Mouse (Mus musculus): ENCODE results near the gene Slc10a7. TPM values are rescaled to one million over a fixed set of nuclear protein-coding genes. Genes with fewer than 3 reads are reported as not detected.
A peak's percentile ranks its signal among the peaks of the same experiment; 100 is the strongest.
"Not testable (repeated sequence)": the region's sequence is repeated elsewhere in the genome, so short reads cannot be mapped to it uniquely, and the experiment has no call there.

The Slc10a7 gene
- polyA plus RNA-seq, 1 experiment = 33.5 TPM

DNA sequence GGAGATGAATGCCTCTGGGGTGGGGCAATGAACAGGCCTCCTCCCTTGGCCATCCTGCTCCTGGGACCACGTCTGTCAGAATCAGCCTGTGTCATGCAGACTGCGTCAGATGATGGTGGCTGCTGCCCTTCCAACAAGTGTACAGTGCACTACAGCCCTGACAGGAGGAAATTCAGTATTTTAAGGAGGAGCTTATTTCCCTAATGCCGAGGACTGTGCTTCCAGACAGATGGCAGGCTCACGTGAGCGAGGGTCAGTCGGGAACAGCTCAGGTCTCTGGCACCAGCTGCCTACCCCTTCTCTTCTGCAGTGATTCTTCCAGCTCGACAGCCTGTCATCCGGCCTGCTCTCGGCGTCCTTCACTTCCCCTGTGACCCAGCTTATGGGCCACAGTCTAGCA, 181.6 kb downstream of the Slc10a7 start:
- Histone ChIP-seq H3K4me3 (ENCODE audit: insufficient read depth, low read length) (no peak overlapping the region), H3K4me1 (ENCODE audit: control insufficient read depth, insufficient read depth, low read length) (no peaks in the 10 kb centered on the region), H3K27ac (ENCODE audit: insufficient read depth, low read length) (no peak overlapping the region)
- TF ChIP-seq POLR2A (IDR thresholded peaks at IDR 0.05; ENCODE audit: low read depth, low read length) (no peak), CTCF (IDR thresholded peaks at IDR 0.05; ENCODE audit: borderline replicate concordance, insufficient read depth, low read length) (no peak)

DNA sequence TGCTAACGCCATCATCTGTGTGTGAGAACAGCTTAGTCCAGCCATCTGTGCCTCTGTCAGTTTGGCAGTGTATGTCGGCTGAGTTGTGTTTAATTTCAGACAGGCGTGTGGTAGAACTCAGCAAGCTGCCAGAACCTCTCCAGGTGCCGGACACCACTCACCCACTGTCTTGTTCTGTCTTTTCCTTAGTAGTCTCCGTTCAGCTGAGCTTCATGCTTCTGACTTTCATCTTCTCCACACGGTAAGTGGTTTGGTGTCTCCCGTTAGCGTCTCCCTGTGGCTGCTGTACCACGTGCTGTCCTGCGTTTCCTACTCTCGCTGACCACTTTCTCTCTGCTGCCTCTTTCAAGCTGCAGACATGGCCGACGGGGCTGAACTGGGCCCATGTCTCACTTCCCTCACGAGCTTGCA, 189.2 kb downstream of the Slc10a7 start:
- H3K4me3 ChIP-seq (ENCODE audit: insufficient read depth, low read length) = no peak overlapping the region
- H3K4me1 ChIP-seq (ENCODE audit: control insufficient read depth, insufficient read depth, low read length) = no peaks in the 10 kb centered on the region
- no peak for TF ChIP-seq POLR2A (IDR thresholded peaks at IDR 0.05; ENCODE audit: low read depth, low read length)
- no peak for TF ChIP-seq CTCF (IDR thresholded peaks at IDR 0.05; ENCODE audit: borderline replicate concordance, insufficient read depth, low read length)

DNA sequence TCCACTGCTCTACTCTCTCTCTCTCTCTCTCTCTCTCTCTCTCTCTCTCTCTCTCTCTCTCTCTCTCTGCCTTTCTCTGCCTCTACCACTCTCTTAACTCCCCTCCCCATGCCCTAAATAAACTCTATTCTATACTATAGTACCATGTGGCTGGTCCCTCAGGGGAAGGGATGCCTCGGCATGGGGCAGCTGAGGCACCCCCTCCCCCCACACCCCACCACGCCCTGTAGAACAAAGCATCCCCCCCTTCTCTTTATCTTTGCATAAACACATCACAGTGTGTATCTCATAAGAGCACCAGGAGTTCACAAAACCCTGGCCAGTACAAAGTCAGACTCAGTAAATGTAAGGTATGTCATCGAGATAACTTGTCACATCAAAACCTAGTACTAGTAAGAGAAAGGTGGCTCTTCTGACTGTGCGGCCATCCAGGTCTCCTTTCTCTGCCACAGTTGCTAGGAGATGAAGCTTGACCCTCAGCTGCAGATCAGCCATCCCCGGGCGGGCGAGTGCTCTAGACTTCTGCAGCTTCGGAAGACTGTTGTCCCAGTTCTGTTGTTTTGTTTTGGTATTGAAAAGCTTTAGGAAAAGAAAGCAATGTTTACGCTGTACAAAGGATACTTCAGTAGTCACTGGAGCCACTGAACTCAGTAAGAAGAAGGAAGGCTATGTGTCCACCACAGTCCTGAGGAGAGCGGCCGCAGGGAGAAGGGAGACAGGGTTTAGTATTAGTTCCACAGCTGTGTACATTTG, 194.1 kb downstream of the Slc10a7 start:
- TF ChIP-seq CTCF (IDR thresholded peaks at IDR 0.05; ENCODE audit: borderline replicate concordance, insufficient read depth, low read length) = no peak
- no peak for TF ChIP-seq POLR2A (IDR thresholded peaks at IDR 0.05; ENCODE audit: low read depth, low read length)
- Histone ChIP-seq H3K4me3 (ENCODE audit: insufficient read depth, low read length) (no peak overlapping the region), H3K4me1 (ENCODE audit: control insufficient read depth, insufficient read depth, low read length) (no peaks in the 10 kb centered on the region), H3K27ac (ENCODE audit: insufficient read depth, low read length) (no peak overlapping the region)

More for the DNA sequence above, 189.2 kb downstream of the Slc10a7 start:
- H3K27ac ChIP-seq (ENCODE audit: insufficient read depth, low read length) = no peak overlapping the region

DNA sequence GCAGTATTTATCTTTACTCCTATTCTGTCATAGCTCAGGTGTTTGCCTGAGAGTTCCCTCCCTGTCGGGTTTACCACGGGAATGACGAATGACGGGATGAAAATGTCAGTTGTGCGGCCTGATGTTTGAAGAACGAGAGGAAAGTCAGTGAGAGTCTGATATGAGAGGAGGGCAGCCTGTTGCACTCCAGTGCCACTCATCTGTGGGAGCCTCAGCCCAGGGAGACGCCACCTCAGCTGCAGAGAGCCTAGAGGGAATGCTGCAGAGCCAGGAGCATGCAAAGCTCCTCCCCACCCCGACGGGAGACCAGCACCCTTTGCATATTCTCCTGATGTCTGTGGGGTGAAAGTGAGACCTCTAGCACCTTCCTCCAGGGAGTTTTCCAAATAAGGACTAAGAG, 196.8 kb downstream of the Slc10a7 start:
- TF ChIP-seq POLR2A (IDR thresholded peaks at IDR 0.05; ENCODE audit: low read depth, low read length) (no peak), CTCF (IDR thresholded peaks at IDR 0.05; ENCODE audit: borderline replicate concordance, insufficient read depth, low read length) (no peak)
- Histone ChIP-seq H3K4me3 (ENCODE audit: insufficient read depth, low read length) (no peak overlapping the region), H3K4me1 (ENCODE audit: control insufficient read depth, insufficient read depth, low read length) (no peaks in the 10 kb centered on the region), H3K27ac (ENCODE audit: insufficient read depth, low read length) (no peak overlapping the region)

DNA sequence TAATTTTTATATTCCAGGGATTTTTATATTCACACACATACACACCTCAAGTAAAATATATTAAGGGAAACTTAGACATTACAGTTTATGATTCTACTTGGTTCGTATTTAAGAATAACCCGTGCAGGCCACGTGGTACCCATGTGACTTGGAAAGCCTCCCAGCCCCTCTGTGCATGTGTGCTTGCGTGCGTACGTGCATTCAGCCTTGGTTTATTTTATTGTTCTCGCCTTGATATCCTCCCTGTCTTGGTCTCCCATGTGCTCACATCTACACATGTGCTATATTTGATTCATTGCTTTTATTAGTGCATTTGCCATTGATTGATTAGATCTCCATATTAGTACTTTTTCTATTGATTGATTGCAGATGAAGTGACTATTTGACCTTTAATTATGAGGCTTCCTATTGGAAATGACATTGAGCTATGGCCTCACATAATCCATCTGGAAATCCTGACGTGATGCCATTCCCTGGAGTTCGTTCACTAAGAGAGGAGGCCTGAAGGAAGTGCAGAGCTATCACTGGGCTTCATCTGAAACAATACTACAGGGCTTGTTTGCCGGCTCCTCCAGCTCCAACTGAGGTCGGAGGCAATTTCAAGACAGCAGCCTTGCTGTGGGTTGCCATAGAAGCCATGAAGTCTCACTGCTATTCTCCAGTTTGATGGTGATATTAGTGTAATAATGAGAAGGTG, 200.9 kb downstream of the Slc10a7 start:
- H3K4me3 ChIP-seq (ENCODE audit: insufficient read depth, low read length) = no peak overlapping the region
- no peak overlapping the region for H3K27ac ChIP-seq (ENCODE audit: insufficient read depth, low read length)
- no peak for TF ChIP-seq CTCF (IDR thresholded peaks at IDR 0.05; ENCODE audit: borderline replicate concordance, insufficient read depth, low read length)
- no peak for TF ChIP-seq POLR2A (IDR thresholded peaks at IDR 0.05; ENCODE audit: low read depth, low read length)
- H3K4me1 ChIP-seq (ENCODE audit: control insufficient read depth, insufficient read depth, low read length) = no peaks in the 10 kb centered on the region

DNA sequence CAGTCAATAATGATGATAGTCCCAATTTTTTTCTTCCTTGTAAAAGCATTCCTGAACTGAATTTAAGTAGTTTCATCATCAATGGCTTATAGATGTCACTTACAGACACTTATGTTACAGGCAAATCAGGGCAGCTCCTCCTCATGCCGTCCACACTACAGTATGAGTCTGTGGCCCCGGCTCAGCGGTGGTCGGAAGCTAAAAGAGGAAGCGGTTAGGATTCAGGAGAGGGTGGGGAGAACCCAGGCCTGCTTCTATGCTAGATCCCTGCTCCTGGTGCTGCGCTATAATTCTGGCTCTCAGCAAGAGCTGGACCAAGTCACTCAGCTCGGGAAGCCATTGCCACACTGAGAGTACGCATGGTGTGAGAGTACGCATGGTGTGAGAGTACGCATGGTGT, 201.8 kb downstream of the Slc10a7 start:
- Histone ChIP-seq H3K4me3 (ENCODE audit: insufficient read depth, low read length) (no peak overlapping the region), H3K4me1 (ENCODE audit: control insufficient read depth, insufficient read depth, low read length) (no peaks in the 10 kb centered on the region), H3K27ac (ENCODE audit: insufficient read depth, low read length) (no peak overlapping the region)
- TF ChIP-seq POLR2A (IDR thresholded peaks at IDR 0.05; ENCODE audit: low read depth, low read length) (no peak), CTCF (IDR thresholded peaks at IDR 0.05; ENCODE audit: borderline replicate concordance, insufficient read depth, low read length) (no peak)

DNA sequence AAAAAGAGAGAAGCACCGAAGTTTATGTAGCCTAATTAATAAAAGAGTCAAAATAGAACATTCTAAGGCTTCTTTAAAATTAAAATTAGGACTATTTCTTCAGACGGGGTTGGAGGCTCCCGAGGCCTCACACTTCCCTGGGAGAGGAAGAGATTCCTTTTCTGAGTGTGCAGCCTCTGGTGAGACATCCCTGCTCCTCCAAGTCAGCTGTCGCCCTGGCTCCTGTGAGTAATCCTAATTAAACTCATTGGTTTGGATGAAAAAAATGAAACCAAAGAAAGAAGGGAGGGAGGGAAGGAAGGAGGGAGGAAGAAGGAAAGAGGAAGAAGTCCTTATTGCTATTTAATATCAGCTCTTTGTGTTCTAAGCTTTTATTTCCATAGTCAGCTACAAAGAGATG, 205.7 kb downstream of the Slc10a7 start:
- Histone ChIP-seq H3K4me1 (ENCODE audit: control insufficient read depth, insufficient read depth, low read length) (no peaks in the 10 kb centered on the region), H3K4me3 (ENCODE audit: insufficient read depth, low read length) (no peak overlapping the region), H3K27ac (ENCODE audit: insufficient read depth, low read length) (no peak overlapping the region)
- TF ChIP-seq CTCF (IDR thresholded peaks at IDR 0.05; ENCODE audit: borderline replicate concordance, insufficient read depth, low read length) = no peak
- no peak for TF ChIP-seq POLR2A (IDR thresholded peaks at IDR 0.05; ENCODE audit: low read depth, low read length)

DNA sequence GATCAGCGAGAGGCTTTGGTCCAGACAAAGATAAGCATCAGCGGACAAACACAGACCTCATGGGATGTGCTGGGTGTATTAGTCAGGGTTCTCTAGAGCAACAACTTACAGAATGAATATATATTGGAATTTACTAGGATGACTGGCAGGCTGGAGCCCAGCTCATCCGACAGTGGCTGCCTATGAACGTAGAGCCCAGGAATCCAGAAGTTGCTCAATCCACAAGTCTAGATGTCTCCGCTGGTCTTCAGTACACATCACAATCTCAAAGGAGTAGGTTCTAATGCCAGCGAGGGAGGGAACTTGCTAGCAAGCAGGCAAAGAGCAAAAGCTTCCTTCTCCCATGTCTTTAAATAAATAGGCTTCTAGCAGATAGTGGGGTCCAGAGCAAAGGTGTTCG, 207.4 kb downstream of the Slc10a7 start:
- H3K4me1 ChIP-seq (ENCODE audit: control insufficient read depth, insufficient read depth, low read length) = no peaks in the 10 kb centered on the region
- TF ChIP-seq POLR2A (IDR thresholded peaks at IDR 0.05; ENCODE audit: low read depth, low read length) = no peak
- no peak overlapping the region for H3K4me3 ChIP-seq (ENCODE audit: insufficient read depth, low read length)
- no peak overlapping the region for H3K27ac ChIP-seq (ENCODE audit: insufficient read depth, low read length)

DNA sequence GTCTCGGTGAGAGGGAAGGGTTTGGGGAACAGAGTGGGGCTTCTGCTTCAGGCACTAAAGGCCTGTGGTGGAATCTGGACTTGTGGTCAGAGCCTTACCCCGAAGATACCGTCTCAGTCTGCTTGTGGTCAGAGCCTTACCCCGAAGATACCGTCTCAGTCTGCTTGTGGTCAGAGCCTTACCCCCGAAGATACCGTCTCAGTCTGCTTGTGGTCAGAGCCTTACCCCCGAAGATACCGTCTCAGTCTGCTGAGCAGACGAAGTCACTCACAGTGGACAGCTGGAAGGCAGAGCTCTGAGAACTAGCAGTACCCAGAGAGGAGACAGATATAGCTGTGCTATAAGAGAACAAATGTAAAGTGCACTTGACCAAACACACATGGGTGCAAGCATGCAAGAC, 208.0 kb downstream of the Slc10a7 start:
- H3K27ac ChIP-seq (ENCODE audit: insufficient read depth, low read length); H3K4me1 ChIP-seq (ENCODE audit: control insufficient read depth, insufficient read depth, low read length); H3K4me3 ChIP-seq (ENCODE audit: insufficient read depth, low read length): not testable (repeated sequence)

DNA sequence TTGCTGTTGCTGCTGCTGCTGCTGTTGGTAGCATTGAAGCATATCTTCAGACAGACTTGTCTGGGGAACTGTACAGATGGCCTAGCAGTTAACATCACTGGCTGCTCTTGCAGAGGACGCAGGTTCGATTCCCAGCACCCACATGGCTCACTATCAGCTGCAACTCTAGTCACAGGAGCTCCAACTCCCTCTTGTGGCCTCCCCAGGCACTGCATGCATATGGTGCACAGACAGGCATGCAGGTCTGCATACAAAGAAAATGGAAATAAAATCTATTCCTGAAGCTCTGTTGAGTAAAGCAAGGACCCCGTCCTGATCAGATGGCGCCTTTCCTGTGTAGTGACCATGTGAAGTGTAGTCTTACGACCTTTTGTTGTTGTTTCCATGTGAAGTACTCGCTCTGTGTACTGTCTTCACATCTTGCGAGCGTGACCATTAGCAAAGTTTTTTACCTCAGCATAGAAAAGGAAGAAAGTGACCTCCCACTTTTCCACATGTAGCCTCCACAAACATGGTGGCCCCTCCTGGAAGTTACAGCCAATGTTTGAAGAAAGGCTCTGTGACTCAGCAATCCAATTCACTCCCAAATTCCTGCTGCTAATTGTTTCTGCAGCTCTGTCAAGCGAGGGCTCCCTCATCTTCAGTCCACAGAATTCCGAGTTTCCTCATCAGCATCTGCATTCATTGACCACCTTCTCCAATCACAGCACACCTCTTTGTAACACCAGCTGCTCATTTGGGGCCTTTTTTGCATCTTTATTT, 210.3 kb downstream of the Slc10a7 start:
- Histone ChIP-seq H3K4me3 (ENCODE audit: insufficient read depth, low read length) (no peak overlapping the region), H3K27ac (ENCODE audit: insufficient read depth, low read length) (no peak overlapping the region), H3K4me1 (ENCODE audit: control insufficient read depth, insufficient read depth, low read length) (no peaks in the 10 kb centered on the region)
- TF ChIP-seq POLR2A (IDR thresholded peaks at IDR 0.05; ENCODE audit: low read depth, low read length) = no peak
- TF ChIP-seq CTCF (IDR thresholded peaks at IDR 0.05; ENCODE audit: borderline replicate concordance, insufficient read depth, low read length) = peak; percentile 14; the same call in 1 of the 2 replicates

Measured in embryonic fibroblast, embryonic 13.5 days (primary cell).